Mouse (Mus musculus): ENCODE data around the gene Tfrc. TPM values are rescaled to one million over a fixed set of nuclear protein-coding genes. Genes with fewer than 3 reads are reported as not detected.
A peak's percentile ranks its signal among the peaks of the same experiment; 100 is the strongest.

Tfrc gene
- polyA plus RNA-seq, 1 experiment from 2014 or later = 49.2 TPM

DNA sequence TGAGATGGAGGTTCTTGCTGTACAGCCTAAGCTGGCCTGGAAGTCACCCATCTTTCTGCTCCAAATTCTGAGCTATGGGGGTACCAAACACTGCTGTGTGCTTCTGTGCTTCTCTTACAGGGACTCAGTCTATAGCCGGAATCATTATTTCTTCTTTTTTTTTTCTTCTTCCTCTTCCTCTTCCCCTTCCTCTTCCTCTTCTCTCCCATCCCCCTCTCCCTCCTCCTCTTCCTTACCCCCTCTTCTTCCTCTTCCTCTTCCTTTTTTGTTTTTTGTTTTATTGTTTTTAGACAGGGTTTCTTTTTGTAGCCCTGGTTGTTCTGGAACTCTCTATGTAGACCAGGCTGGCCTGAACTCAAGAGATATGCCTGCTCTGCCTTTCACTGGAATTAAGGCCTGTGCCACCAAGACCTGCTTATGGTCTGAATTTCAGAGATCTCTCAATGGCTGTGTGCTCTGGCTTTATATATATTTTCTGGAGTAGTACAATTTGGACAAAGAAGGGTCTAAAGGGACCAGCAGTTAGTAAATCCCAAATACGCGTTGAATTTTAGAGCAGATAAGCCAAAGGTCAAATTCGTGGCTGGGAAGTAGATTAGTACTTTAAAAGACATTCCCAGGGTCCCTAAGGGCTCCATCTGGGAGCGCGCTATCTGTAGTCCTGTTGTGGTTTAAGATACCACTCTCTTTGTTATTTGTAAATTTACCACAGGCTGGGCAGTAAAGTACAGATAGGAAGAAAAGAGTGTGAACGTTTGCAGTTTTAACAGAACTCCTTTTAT lies 967 bp upstream of the Tfrc start:
- Histone ChIP-seq H3K9ac (ENCODE audit: low read length) (peak overlapping the region; percentile 64), H3K4me3 (ENCODE audit: low read length) (peak overlapping the region; percentile 81; the same call in 1 of the 2 replicates), H3K27ac (ENCODE audit: low read length) (peak overlapping the region; percentile 95), H3K36me3 (ENCODE audit: control insufficient read depth, insufficient read depth) (no peaks in the 10 kb centered on the region), H3K4me2 (ENCODE audit: low read depth, low read length) (peak overlapping the region; percentile 75), H3K27me3 (ENCODE audit: control insufficient read depth, insufficient read depth, low read length) (no peaks in the 10 kb centered on the region), H3K4me1 (ENCODE audit: control insufficient read depth, insufficient read depth, low read length) (peaks cover 10% of the 10 kb centered on the region), H3K9me3 (replicated peaks; ENCODE audit: control insufficient read depth, low read length) (no peaks in the 10 kb centered on the region)
- no peak for ATAC-seq (replicated peaks; ENCODE audit: extremely low read depth, insufficient read depth, low FRiP score)
- 50% methylated on average over 7 of the region's 7 CpGs for WGBS

DNA sequence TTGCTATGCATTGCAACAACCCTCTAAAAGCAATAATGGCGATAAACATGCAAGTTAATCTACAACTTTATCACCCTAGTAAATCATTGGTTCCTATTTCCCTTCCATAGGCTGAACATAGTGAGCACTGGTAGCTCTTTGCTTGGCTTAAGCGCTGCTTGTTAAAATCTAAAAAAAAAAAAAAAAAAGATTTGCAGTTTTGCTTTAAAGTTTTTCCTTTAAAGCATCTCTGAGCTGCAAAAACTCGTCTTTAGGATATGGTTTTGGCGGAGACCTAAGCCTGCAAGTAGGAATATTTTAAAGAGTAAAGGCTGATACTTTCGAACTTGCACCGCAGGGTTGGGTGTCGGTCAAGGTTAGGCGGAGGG lies 392 bp upstream of the Tfrc start:
- Histone ChIP-seq H3K9me3 (replicated peaks; ENCODE audit: control insufficient read depth, low read length) (no peaks in the 10 kb centered on the region), H3K27ac (ENCODE audit: low read length) (peak overlapping the region; percentile 95), H3K9ac (ENCODE audit: low read length) (peak overlapping the region; percentile 64), H3K4me2 (ENCODE audit: low read depth, low read length) (peak overlapping the region; percentile 75), H3K4me3 (ENCODE audit: low read length) (peak overlapping the region; percentile 81), H3K36me3 (ENCODE audit: control insufficient read depth, insufficient read depth) (no peaks in the 10 kb centered on the region), H3K27me3 (ENCODE audit: control insufficient read depth, insufficient read depth, low read length) (no peaks in the 10 kb centered on the region), H3K4me1 (ENCODE audit: control insufficient read depth, insufficient read depth, low read length) (peaks cover 10% of the 10 kb centered on the region)
- WGBS = 11% methylated on average over 8 of the region's 8 CpGs
- no peak for ATAC-seq (replicated peaks; ENCODE audit: extremely low read depth, insufficient read depth, low FRiP score)

DNA sequence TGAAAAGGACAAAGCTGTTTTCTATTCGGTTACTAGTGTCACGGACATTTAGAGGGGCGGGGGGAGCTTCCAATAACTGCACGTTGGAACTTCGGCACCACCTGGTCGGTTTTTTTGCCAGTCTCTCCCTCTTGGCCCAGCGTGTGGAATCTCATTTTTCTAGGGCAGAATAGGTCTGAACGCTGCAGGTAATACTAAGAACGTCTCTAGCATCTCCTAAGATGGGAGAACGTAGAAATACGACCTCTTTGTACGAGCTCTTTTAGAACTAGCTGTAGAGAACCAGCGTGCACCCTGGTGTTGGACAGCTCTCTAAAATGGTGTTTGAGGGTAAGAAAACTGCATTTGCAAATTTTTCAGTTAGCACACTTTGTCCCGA lies 670 bp downstream of the Tfrc start:
- Histone ChIP-seq H3K4me3 (ENCODE audit: low read length) (peak overlapping the region; percentile 81), H3K4me1 (ENCODE audit: control insufficient read depth, insufficient read depth, low read length) (peaks cover 10% of the 10 kb centered on the region), H3K27me3 (ENCODE audit: control insufficient read depth, insufficient read depth, low read length) (no peaks in the 10 kb centered on the region), H3K36me3 (ENCODE audit: control insufficient read depth, insufficient read depth) (peaks cover under 1% of the 10 kb centered on the region; the same call in 1 of the 2 replicates), H3K27ac (ENCODE audit: low read length) (peak overlapping the region; percentile 95), H3K9ac (ENCODE audit: low read length) (peak overlapping the region; percentile 91), H3K9me3 (replicated peaks; ENCODE audit: control insufficient read depth, low read length) (no peaks in the 10 kb centered on the region), H3K4me2 (ENCODE audit: low read depth, low read length) (peak overlapping the region; percentile 75)
- WGBS = under 1% methylated on average over 14 of the region's 14 CpGs
- ATAC-seq (replicated peaks; ENCODE audit: extremely low read depth, insufficient read depth, low FRiP score) = no peak

DNA sequence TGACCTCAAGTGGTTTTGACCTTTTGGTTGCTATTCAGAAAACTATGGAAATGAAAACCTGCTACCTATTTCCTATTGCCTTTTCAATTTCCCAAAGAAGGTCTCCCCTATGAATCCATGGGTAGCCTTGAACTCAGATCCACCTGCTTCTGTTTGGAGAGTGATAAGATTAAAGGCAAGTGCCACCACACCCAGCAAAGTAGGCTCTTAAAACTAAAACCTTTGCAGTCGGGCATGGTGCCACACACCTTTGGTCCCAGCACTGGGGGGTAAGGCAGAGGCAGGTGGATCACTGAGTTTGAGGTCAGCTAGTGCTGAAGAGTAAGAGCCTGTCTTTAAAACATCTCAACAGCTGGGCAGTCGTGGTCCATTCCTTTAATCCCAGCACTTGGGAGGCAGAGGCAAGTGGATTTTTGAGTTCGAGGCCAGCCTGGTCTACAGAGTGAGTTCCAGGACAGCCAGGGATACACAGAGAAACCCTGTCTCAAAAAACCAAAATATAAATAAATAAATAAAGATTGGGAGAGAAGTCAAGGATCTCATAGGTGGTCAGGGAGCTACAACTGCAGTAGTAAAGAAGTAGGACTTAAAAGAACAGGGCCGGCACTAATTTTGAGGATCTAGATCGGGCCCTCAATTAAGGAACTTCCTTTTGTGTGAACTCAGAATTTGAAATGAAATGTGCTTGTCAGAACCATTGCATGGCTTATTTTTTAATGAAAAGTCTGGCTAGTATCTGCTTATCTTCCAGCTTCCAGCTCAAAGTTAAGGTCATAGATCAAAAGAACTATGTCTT lies 1.9 kb downstream of the Tfrc start:
- Histone ChIP-seq H3K27me3 (ENCODE audit: control insufficient read depth, insufficient read depth, low read length) (no peaks in the 10 kb centered on the region), H3K9me3 (replicated peaks; ENCODE audit: control insufficient read depth, low read length) (no peaks in the 10 kb centered on the region), H3K27ac (ENCODE audit: low read length) (peak overlapping the region; percentile 24; the same call in 1 of the 2 replicates), H3K9ac (ENCODE audit: low read length) (peak overlapping the region; percentile 91), H3K4me2 (ENCODE audit: low read depth, low read length) (peak overlapping the region; percentile 75), H3K4me1 (ENCODE audit: control insufficient read depth, insufficient read depth, low read length) (peaks cover 10% of the 10 kb centered on the region), H3K4me3 (ENCODE audit: low read length) (peak overlapping the region; percentile 81), H3K36me3 (ENCODE audit: control insufficient read depth, insufficient read depth) (peaks cover 8% of the 10 kb centered on the region)
- WGBS = 56% methylated on average over 5 of the region's 5 CpGs
- ATAC-seq (replicated peaks; ENCODE audit: extremely low read depth, insufficient read depth, low FRiP score) = no peak

DNA sequence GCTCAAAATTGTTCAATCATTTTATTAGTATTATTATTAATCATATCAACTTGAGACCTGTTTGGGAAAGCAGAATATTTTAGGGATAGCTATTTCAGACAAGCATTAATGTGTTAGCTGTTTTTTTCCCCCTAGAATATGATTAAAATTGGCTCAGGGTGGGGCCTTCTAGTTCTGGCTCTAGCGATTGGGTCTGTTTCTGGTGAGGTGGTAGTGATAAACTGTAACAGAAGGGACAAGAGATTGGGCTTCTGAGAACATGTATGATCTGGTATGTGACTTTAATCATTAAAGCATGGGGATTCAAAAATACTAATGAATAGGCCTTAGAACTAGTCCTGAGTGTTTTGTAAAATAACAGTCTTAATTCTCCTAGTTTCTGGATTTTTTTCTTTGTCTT lies 3.3 kb downstream of the Tfrc start:
- peaks cover 15% of the 10 kb centered on the region for H3K36me3 ChIP-seq (ENCODE audit: control insufficient read depth, insufficient read depth)
- no peak overlapping the region for H3K4me3 ChIP-seq (ENCODE audit: low read length)
- peaks cover 10% of the 10 kb centered on the region for H3K4me1 ChIP-seq (ENCODE audit: control insufficient read depth, insufficient read depth, low read length)
- H3K27me3 ChIP-seq (ENCODE audit: control insufficient read depth, insufficient read depth, low read length) = no peaks in the 10 kb centered on the region
- H3K27ac ChIP-seq (ENCODE audit: low read length) = no peak overlapping the region
- H3K9me3 ChIP-seq (replicated peaks; ENCODE audit: control insufficient read depth, low read length) = no peaks in the 10 kb centered on the region
- WGBS = 41% methylated on average over 1 of the region's 1 CpGs
- H3K4me2 ChIP-seq (ENCODE audit: low read depth, low read length) = no peak overlapping the region
- no peak overlapping the region for H3K9ac ChIP-seq (ENCODE audit: low read length)
- no peak for ATAC-seq (replicated peaks; ENCODE audit: extremely low read depth, insufficient read depth, low FRiP score)

DNA sequence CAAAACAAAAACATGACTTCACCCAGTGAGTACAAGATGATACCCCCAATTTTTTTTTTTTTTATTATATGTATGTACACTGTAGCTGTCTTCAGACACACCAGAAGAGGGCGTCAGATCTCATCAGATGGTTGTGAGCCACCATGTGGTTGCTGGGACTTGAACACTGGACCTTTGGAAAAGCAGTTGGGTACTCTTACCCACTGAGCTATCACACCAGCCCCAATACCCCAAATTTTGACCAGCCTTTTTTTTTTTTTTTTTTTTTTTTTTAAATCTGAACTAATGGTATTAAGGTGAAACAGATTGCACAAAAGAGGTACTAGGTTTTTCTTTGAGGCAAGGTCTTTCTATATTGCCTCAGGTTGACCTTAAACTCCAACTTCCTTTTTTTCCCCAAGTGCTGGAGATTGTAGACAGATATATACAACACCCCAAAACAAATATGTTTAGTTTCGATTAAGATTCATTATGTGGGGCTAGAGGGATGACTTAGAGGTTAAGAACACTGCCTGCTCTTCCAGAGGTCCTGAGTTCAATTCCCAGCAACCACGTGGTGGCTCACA lies 4.6 kb downstream of the Tfrc start:
- Histone ChIP-seq H3K4me3 (ENCODE audit: low read length) (no peak overlapping the region), H3K4me1 (ENCODE audit: control insufficient read depth, insufficient read depth, low read length) (peaks cover 3% of the 10 kb centered on the region), H3K4me2 (ENCODE audit: low read depth, low read length) (no peak overlapping the region), H3K9ac (ENCODE audit: low read length) (no peak overlapping the region), H3K36me3 (ENCODE audit: control insufficient read depth, insufficient read depth) (peaks cover 21% of the 10 kb centered on the region), H3K27ac (ENCODE audit: low read length) (no peak overlapping the region), H3K27me3 (ENCODE audit: control insufficient read depth, insufficient read depth, low read length) (no peaks in the 10 kb centered on the region), H3K9me3 (replicated peaks; ENCODE audit: control insufficient read depth, low read length) (no peaks in the 10 kb centered on the region)
- 76% methylated on average over 3 of the region's 3 CpGs for WGBS
- no peak for ATAC-seq (replicated peaks; ENCODE audit: extremely low read depth, insufficient read depth, low FRiP score)

DNA sequence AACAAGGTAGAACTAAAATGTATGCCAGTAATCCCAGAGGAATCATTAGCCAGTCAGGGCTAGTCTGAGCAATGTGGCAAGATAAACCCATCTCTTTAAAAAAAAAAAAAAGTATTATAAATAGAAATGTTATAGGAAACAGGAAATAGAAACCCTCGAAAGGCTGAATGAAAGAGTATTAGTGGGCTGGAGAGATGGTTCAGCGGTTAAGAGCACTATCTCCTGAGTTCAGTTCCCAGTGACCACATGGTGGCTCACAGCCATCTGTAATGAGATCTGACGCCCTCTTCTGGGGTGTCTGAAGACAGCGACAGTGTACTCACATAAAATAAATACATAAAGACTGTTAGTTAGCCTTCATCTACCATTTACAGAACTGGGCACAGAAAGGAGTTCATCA lies 5.3 kb downstream of the Tfrc start:
- 43% methylated on average over 4 of the region's 4 CpGs for WGBS

DNA sequence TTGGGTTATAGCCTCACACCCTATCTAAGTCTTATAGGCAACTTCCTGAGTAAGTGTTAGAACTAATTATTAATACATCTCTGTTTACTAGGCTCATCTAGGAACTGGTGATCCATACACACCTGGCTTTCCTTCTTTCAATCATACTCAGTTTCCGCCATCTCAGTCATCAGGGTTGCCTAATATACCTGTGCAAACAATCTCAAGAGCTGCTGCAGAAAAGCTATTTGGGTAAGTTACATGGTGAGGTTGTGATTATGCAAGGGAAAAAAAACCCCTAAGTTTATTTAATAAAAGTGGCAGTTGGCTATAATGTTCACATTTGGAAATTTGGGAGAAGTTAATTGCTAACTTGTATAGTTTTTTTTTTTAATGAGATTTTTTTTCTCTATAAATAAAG lies 10.2 kb downstream of the Tfrc start:
- 98% methylated on average over 1 of the region's 1 CpGs for WGBS
- no peaks in the 10 kb centered on the region for H3K27me3 ChIP-seq (ENCODE audit: control insufficient read depth, insufficient read depth, low read length)
- peaks cover 51% of the 10 kb centered on the region for H3K36me3 ChIP-seq (ENCODE audit: control insufficient read depth, insufficient read depth)

More for the DNA sequence above, 5.3 kb downstream of the Tfrc start:
- no peak overlapping the region for H3K4me3 ChIP-seq (ENCODE audit: low read length)
- H3K9me3 ChIP-seq (replicated peaks; ENCODE audit: control insufficient read depth, low read length) = no peaks in the 10 kb centered on the region
- peaks cover 2% of the 10 kb centered on the region for H3K4me1 ChIP-seq (ENCODE audit: control insufficient read depth, insufficient read depth, low read length)
- H3K4me2 ChIP-seq (ENCODE audit: low read depth, low read length) = no peak overlapping the region
- no peak for ATAC-seq (replicated peaks; ENCODE audit: extremely low read depth, insufficient read depth, low FRiP score)
- peaks cover 24% of the 10 kb centered on the region for H3K36me3 ChIP-seq (ENCODE audit: control insufficient read depth, insufficient read depth)
- no peak overlapping the region for H3K27ac ChIP-seq (ENCODE audit: low read length)
- no peak overlapping the region for H3K9ac ChIP-seq (ENCODE audit: low read length)
- no peaks in the 10 kb centered on the region for H3K27me3 ChIP-seq (ENCODE audit: control insufficient read depth, insufficient read depth, low read length)

DNA sequence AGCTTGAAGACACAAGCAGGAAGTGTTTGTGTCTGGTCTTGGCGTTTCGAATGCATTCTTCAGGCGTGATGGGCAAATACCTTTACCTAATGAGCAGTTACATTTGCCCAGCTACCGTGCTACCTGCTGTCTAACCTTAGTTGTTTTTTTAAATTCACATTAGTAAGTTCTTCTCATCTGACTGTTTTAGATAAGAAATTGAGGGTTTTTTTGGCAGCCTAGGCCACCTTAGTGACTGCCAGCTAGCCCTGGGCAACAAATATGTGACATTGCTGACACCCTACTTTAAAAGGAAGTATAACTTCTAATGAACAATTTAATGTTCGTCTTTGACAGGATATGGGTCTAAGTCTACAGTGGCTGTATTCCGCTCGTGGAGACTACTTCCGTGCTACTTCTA lies 19.4 kb downstream of the Tfrc start:
- Histone ChIP-seq H3K36me3 (ENCODE audit: control insufficient read depth, insufficient read depth) (peaks cover 52% of the 10 kb centered on the region), H3K4me2 (ENCODE audit: low read depth, low read length) (no peak overlapping the region)
- 88% methylated on average over 8 of the region's 8 CpGs for WGBS

More for the DNA sequence above, 10.2 kb downstream of the Tfrc start:
- no peak for ATAC-seq (replicated peaks; ENCODE audit: extremely low read depth, insufficient read depth, low FRiP score)
- Histone ChIP-seq H3K4me1 (ENCODE audit: control insufficient read depth, insufficient read depth, low read length) (no peaks in the 10 kb centered on the region), H3K27ac (ENCODE audit: low read length) (no peak overlapping the region), H3K9me3 (replicated peaks; ENCODE audit: control insufficient read depth, low read length) (no peaks in the 10 kb centered on the region), H3K4me3 (ENCODE audit: low read length) (no peak overlapping the region), H3K4me2 (ENCODE audit: low read depth, low read length) (no peak overlapping the region), H3K9ac (ENCODE audit: low read length) (no peak overlapping the region)

More for the DNA sequence above, 19.4 kb downstream of the Tfrc start:
- no peak overlapping the region for H3K4me3 ChIP-seq (ENCODE audit: low read length)
- H3K4me1 ChIP-seq (ENCODE audit: control insufficient read depth, insufficient read depth, low read length) = no peaks in the 10 kb centered on the region
- no peak overlapping the region for H3K9ac ChIP-seq (ENCODE audit: low read length)
- H3K27me3 ChIP-seq (ENCODE audit: control insufficient read depth, insufficient read depth, low read length) = no peaks in the 10 kb centered on the region
- H3K9me3 ChIP-seq (replicated peaks; ENCODE audit: control insufficient read depth, low read length) = no peaks in the 10 kb centered on the region
- no peak for ATAC-seq (replicated peaks; ENCODE audit: extremely low read depth, insufficient read depth, low FRiP score)
- H3K27ac ChIP-seq (ENCODE audit: low read length) = no peak overlapping the region

All from heart, embryonic 16.5 days (tissue).